Mouse (Mus musculus) thymus, postnatal 25 days (tissue): ENCODE measurements around the gene Tln1.
"Not testable (repeated sequence)": the region's sequence is repeated elsewhere in the genome, so short reads cannot be mapped to it uniquely, and the experiment has no call there.

Experiments used
- DNase-seq: peaks from one replicate; pipeline ENCODE4 v3.0.0; 2022

Tln1 gene

DNA sequence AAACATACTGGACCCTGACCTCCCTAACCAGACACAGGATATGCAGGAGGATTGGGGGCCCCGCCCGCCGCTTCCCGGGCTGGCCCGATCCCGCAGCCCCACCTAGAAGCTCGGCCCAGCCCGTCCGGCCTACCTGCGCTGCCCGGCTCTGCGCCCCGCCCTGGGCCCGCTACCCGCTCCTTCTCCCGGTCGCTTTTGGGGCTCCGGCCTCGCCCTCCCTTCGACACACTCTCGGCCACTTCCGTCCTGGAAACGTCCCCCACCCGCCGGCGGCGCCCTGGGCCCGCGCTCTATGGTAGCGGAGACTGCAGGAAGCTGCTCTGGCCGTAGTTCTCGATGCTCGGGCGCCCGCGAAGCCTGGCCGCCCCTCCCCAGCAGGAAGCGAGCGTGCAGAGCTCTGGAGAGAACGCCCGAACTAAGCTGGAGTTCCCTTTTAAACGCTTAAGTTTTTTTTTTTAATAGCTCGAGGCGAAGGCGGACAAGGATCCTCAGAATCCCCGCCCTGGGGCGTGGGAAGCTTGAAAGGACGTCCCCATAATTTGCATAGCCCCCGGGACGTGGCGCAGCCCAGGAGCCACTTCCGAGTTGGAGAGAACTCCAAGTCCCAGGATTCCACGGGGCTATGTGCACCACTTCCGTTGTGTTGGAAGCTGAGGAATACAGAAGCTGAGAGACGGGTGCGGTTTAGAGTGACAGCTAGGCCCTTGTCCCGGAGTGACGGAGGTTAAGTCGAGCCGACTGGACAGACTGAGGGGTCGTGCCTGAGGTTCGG is at the start of gene Tln1, which contains the start of gene Creb3:
Gene Tln1, minus strand, starts transcription at position 695 of the 772 bp plus-strand sequence.
Gene Creb3, plus strand, starts transcription at position 336 of the 772 bp plus-strand sequence.
- peak; percentile 94 for DNase-seq

GRCm38 (mm10) chr4:43604751-43605685 is 42.5 kb upstream of the Tln1 start:
- no peak for DNase-seq

DNA sequence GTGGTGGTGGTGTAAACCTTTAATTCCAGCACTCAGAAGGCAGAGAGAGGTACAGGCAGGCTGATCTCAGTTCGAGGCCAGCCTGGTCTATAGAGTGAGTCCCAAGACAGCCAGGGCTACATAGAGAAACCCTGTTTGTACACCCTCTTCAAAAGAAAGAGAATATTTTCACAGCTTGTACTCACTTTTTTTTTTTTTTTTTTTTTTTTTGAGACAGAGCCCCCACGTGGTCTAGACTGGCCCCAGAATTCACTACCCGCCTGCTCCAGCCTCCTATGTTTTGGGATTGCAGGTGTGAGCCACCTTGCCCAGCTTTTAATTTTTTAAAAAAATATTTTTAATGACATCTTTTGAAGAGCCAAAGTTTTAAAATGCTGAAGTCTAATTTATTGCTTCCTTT is 41.6 kb upstream of the Tln1 start:
- no peak for DNase-seq

GRCm38 (mm10) chr4:43600195-43600934 is 37.9 kb upstream of the Tln1 start:
- DNase-seq: no peak

- DNase-seq: no peak
These were observed 36.3 kb upstream of the Tln1 start for GRCm38 (mm10) chr4:43598650-43599380.

GRCm38 (mm10) chr4:43598200-43598599 is 35.7 kb upstream of the Tln1 start:
- DNase-seq: no peak

GRCm38 (mm10) chr4:43596597-43596996 is 34.1 kb upstream of the Tln1 start:
- not testable (repeated sequence) for DNase-seq

DNA sequence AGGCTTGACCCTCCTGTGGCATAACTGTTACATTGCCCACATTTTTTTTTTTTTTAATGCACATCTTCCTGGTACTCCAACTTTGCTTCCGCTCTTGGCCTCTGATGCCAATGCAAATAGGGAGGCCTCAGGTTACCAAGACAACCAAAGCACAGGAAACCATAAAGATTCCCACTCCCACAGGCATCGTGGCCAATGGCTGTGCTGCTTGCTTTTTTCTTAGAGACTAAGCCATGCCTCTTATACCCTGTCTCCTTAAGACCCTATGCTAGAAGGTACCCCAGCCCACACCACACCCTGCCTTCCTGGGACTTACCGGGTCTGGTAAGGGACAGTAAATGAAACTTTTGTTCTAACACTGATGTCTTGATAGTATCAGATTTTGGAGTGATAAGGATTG is 31.0 kb upstream of the Tln1 start:
- DNase-seq: no peak

DNA sequence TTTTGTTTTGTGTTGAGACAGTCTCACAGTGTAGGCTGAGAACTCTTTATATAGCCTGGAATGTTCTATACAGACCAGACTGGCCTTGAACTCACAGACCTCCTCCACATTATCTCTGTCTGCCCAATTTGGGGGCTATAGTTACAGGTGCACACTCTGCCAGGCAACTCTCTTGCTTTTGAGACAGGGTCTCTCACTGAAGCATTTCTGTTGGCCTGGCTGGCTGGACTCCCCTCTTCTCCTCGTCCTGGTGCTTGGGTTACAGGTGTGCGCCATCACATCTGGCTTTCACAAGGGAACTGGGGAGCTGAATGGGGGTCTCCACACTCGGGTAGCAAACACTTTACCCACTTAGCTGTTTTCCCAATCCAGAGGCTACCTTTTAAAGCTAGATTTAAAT is 29.5 kb upstream of the Tln1 start:
- DNase-seq: no peak

- DNase-seq: no peak
These were observed 29.1 kb upstream of the Tln1 start for GRCm38 (mm10) chr4:43591543-43591942.

DNA sequence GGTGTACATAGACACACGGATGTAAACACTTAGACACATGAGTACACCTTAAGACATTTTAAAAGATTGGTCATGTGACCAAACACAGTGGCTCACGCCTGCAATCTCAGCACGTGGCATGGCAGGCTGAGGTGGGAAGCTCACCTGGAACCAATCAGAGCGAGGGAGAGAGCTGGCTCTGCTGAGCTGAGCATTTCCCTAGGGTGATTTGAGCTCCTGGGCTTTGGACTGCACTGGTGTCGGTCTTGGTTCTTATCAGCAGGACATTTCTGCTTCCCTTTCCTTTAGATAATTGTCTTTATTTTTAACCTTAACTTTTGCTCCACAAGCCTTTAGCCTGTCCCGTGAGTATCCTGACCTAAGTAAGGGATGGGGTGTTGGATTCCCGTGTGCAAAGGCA is 25.2 kb upstream of the Tln1 start:
- DNase-seq: no peak

- DNase-seq: no peak
These were observed 23.9 kb upstream of the Tln1 start for GRCm38 (mm10) chr4:43586411-43586810.

- no peak for DNase-seq
These were observed 23.2 kb upstream of the Tln1 start for GRCm38 (mm10) chr4:43585682-43586081.

DNA sequence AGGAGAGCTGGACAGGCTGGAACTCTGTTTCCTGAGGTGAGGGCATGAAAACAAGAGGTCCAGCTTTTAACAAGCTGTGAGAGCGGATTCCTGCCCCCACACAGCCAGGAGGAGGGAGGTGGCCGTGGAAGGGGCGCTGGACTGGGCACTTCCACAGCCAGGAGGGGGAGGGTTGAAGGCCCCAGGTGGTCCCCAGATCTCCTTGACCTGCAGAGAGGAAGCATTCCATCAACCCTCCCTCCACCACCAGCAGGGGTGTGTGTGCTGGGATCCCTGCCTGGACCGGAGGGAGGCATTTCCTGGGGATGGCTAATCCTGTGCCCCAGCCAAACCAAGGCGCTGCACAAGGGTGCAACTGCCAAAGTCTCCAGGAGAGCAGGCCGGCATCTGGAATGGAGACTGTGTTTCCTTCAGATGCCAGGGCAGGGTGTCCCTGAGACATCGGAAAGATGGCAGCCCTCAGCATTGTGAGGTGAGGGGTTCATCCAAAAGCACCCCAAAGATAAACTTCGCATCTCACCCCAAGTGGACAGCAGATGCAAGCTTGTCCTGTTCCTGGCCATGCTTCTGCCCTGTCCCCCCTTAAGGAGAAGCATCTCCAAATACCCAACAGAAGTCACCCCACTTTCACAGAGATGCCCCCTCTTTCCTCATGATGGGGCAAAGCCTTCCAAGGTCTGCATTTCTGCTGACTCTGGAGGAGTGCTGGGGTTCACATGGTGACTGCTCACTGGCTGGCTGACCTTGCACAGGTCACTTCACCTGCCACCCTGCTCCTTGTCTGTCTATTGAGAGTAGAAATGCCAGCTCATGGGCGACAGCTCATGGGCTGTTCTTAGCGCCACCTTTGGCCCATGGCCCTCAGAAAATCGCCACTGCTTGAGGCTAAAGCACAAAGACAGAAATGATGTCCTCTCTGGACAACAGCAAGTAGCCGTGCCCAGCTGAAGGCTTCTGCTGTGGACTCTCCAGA is 22.2 kb upstream of the Tln1 start, which contains the start of gene Msmp:
Gene Msmp, minus strand, starts transcription at position 51 of the 973 bp plus-strand sequence.
- no peak for DNase-seq

- no peak for DNase-seq
These were observed 20.9 kb upstream of the Tln1 start for GRCm38 (mm10) chr4:43583421-43583820.

DNA sequence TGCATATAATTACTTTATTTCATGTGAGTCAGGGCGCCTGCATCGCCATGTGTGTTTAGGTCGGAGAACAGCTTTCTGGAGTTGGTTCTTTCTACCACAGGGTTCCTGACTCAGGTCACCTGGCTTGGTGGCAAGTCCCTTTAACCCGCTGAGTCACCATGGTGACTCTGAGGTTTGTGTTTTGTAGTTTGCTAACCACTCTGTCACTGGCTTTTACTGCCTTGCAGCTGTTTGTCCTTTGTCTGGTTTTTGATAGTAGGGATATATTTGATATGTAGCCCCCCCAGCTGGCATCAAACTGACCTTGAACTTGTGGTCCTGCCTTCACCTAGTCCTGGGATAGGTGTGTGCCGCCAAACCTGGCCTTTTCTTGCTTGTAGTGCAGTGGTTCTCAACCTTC is 19.8 kb upstream of the Tln1 start:
- DNase-seq: no peak

DNA sequence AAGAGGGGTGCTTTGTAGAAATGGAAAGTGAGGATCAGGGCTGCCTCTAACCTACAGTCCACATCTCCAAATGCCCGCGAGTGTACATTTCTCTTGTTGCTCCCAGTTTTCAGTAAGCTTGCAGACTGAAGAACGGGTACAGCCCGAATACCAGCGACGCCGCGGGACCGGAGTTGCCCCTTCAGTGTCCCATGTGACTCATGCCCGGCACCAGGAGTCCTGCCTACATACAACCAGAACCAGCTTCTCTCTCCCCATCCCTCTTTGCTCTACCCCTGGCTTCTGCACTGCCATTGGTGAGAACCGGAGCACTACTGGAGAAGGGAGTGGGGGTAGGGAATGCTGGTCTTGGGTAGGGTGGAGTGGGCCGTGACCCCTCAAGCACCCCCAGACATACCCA is 18.9 kb upstream of the Tln1 start:
- DNase-seq: no peak

- no peak for DNase-seq
These were observed 18.2 kb upstream of the Tln1 start for GRCm38 (mm10) chr4:43580721-43581120.

GRCm38 (mm10) chr4:43579731-43580130 is 17.2 kb upstream of the Tln1 start:
- no peak for DNase-seq

DNA sequence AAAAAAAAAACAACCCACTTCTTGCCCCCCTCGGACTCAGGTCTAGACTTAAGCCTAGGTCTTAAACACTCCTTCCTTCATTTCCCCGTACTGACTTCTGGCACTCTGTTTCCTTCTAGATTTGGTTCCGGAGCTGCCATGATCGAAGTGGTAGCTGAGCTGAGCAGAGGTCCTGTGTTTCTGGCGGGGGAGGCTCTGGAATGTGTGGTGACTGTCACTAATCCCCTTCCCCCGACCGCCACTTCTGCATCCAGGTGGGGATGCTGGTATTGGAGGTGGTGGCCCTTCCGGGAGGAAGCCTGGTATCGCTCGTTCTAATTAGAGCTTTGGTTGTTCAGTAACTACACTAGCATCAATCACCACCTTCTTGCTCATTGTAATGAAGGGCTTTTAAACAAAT is 16.8 kb upstream of the Tln1 start:
- no peak for DNase-seq
